Mouse (Mus musculus): ENCODE results near the gene Zdhhc19. TPM values are rescaled to one million over a fixed set of nuclear protein-coding genes. Genes with fewer than 3 reads are reported as not detected.

Zdhhc19 gene
- polyA plus RNA-seq, 1 experiment, result 0.42 TPM

- Histone ChIP-seq H3K36me3 (ENCODE audit: control insufficient read depth, insufficient read depth, low read length) (no peaks in the 10 kb centered on the region), H3K27me3 (ENCODE audit: control insufficient read depth, insufficient read depth, low read length) (no peaks in the 10 kb centered on the region), H3K4me3 (ENCODE audit: low read depth, low read length) (no peak overlapping the region), H3K27ac (ENCODE audit: insufficient read depth, low read depth, low read length) (no peak overlapping the region), H3K4me1 (ENCODE audit: control insufficient read depth, insufficient read depth, insufficient read length, low read length) (peaks cover 6% of the 10 kb centered on the region; the same call in 1 of the 2 replicates)
- no peak for TF ChIP-seq POLR2A (IDR thresholded peaks at IDR 0.05; ENCODE audit: low read depth, low read length)
- no peak for TF ChIP-seq CTCF (IDR thresholded peaks at IDR 0.05; ENCODE audit: extremely low read depth, insufficient read length, insufficient replicate concordance, low read depth, low read length)
- WGBS, result 84% methylated on average over 12 of the region's 12 CpGs
These were observed 6.7 kb downstream of the Zdhhc19 start for GRCm38 (mm10) chr16:32502621-32503335.

GRCm38 (mm10) chr16:32503633-32504032 is 7.6 kb downstream of the Zdhhc19 start:
- 27% methylated on average over 6 of the region's 6 CpGs for WGBS
- no peaks in the 10 kb centered on the region for H3K36me3 ChIP-seq (ENCODE audit: control insufficient read depth, insufficient read depth, low read length)
- no peak for TF ChIP-seq POLR2A (IDR thresholded peaks at IDR 0.05; ENCODE audit: low read depth, low read length)
- TF ChIP-seq CTCF (IDR thresholded peaks at IDR 0.05; ENCODE audit: extremely low read depth, insufficient read length, insufficient replicate concordance, low read depth, low read length), result no peak
- no peak overlapping the region for H3K4me3 ChIP-seq (ENCODE audit: low read depth, low read length)
- H3K27me3 ChIP-seq (ENCODE audit: control insufficient read depth, insufficient read depth, low read length), result no peaks in the 10 kb centered on the region
- no peak overlapping the region for H3K27ac ChIP-seq (ENCODE audit: insufficient read depth, low read depth, low read length)
- peaks cover 9% of the 10 kb centered on the region; the same call in 1 of the 2 replicates for H3K4me1 ChIP-seq (ENCODE audit: control insufficient read depth, insufficient read depth, insufficient read length, low read length)

GRCm38 (mm10) chr16:32506298-32506697 is 10.2 kb downstream of the Zdhhc19 start:
- no peaks in the 10 kb centered on the region for H3K27me3 ChIP-seq (ENCODE audit: control insufficient read depth, insufficient read depth, low read length)
- TF ChIP-seq POLR2A (IDR thresholded peaks at IDR 0.05; ENCODE audit: low read depth, low read length), result no peak
- TF ChIP-seq CTCF (IDR thresholded peaks at IDR 0.05; ENCODE audit: extremely low read depth, insufficient read length, insufficient replicate concordance, low read depth, low read length), result no peak
- H3K4me1 ChIP-seq (ENCODE audit: control insufficient read depth, insufficient read depth, insufficient read length, low read length), result peaks cover 22% of the 10 kb centered on the region
- H3K36me3 ChIP-seq (ENCODE audit: control insufficient read depth, insufficient read depth, low read length), result no peaks in the 10 kb centered on the region
- WGBS, result 94% methylated on average over 8 of the region's 8 CpGs
- H3K27ac ChIP-seq (ENCODE audit: insufficient read depth, low read depth, low read length), result no peak overlapping the region
- H3K4me3 ChIP-seq (ENCODE audit: low read depth, low read length), result no peak overlapping the region

- Histone ChIP-seq H3K4me1 (ENCODE audit: control insufficient read depth, insufficient read depth, insufficient read length, low read length) (peaks cover 22% of the 10 kb centered on the region), H3K27ac (ENCODE audit: insufficient read depth, low read depth, low read length) (no peak overlapping the region), H3K36me3 (ENCODE audit: control insufficient read depth, insufficient read depth, low read length) (no peaks in the 10 kb centered on the region), H3K4me3 (ENCODE audit: low read depth, low read length) (no peak overlapping the region), H3K27me3 (ENCODE audit: control insufficient read depth, insufficient read depth, low read length) (no peaks in the 10 kb centered on the region)
- TF ChIP-seq POLR2A (IDR thresholded peaks at IDR 0.05; ENCODE audit: low read depth, low read length) (no peak), CTCF (IDR thresholded peaks at IDR 0.05; ENCODE audit: extremely low read depth, insufficient read length, insufficient replicate concordance, low read depth, low read length) (no peak)
- 82% methylated on average over 7 of the region's 7 CpGs for WGBS
These were observed 10.8 kb downstream of the Zdhhc19 start for GRCm38 (mm10) chr16:32506868-32507267.

- Histone ChIP-seq H3K4me3 (ENCODE audit: low read depth, low read length) (no peak overlapping the region), H3K4me1 (ENCODE audit: control insufficient read depth, insufficient read depth, insufficient read length, low read length) (peaks cover 22% of the 10 kb centered on the region), H3K27me3 (ENCODE audit: control insufficient read depth, insufficient read depth, low read length) (no peaks in the 10 kb centered on the region), H3K27ac (ENCODE audit: insufficient read depth, low read depth, low read length) (no peak overlapping the region), H3K36me3 (ENCODE audit: control insufficient read depth, insufficient read depth, low read length) (no peaks in the 10 kb centered on the region)
- no peak for TF ChIP-seq POLR2A (IDR thresholded peaks at IDR 0.05; ENCODE audit: low read depth, low read length)
- peak; percentile 91 for TF ChIP-seq CTCF (IDR thresholded peaks at IDR 0.05; ENCODE audit: extremely low read depth, insufficient read length, insufficient replicate concordance, low read depth, low read length)
- WGBS, result 20% methylated on average over 9 of the region's 9 CpGs
These were observed 11.3 kb downstream of the Zdhhc19 start for GRCm38 (mm10) chr16:32507407-32507806.

- H3K4me1 ChIP-seq (ENCODE audit: control insufficient read depth, insufficient read depth, insufficient read length, low read length), result peaks cover 22% of the 10 kb centered on the region
- 57% methylated on average over 5 of the region's 5 CpGs for WGBS
These were observed 12.0 kb downstream of the Zdhhc19 start for GRCm38 (mm10) chr16:32508035-32508434.

GRCm38 (mm10) chr16:32508506-32509065 is 12.5 kb downstream of the Zdhhc19 start:
- no peak for TF ChIP-seq CTCF (IDR thresholded peaks at IDR 0.05; ENCODE audit: extremely low read depth, insufficient read length, insufficient replicate concordance, low read depth, low read length)
- no peak for TF ChIP-seq POLR2A (IDR thresholded peaks at IDR 0.05; ENCODE audit: low read depth, low read length)
- Histone ChIP-seq H3K4me3 (ENCODE audit: low read depth, low read length) (no peak overlapping the region), H3K27me3 (ENCODE audit: control insufficient read depth, insufficient read depth, low read length) (no peaks in the 10 kb centered on the region), H3K36me3 (ENCODE audit: control insufficient read depth, insufficient read depth, low read length) (no peaks in the 10 kb centered on the region), H3K4me1 (ENCODE audit: control insufficient read depth, insufficient read depth, insufficient read length, low read length) (peaks cover 22% of the 10 kb centered on the region), H3K27ac (ENCODE audit: insufficient read depth, low read depth, low read length) (no peak overlapping the region)
- WGBS, result 26% methylated on average over 3 of the region's 3 CpGs

More at GRCm38 (mm10) chr16:32508035-32508434, 12.0 kb downstream of the Zdhhc19 start:
- Histone ChIP-seq H3K36me3 (ENCODE audit: control insufficient read depth, insufficient read depth, low read length) (no peaks in the 10 kb centered on the region), H3K4me3 (ENCODE audit: low read depth, low read length) (no peak overlapping the region), H3K27me3 (ENCODE audit: control insufficient read depth, insufficient read depth, low read length) (no peaks in the 10 kb centered on the region), H3K27ac (ENCODE audit: insufficient read depth, low read depth, low read length) (no peak overlapping the region)
- no peak for TF ChIP-seq POLR2A (IDR thresholded peaks at IDR 0.05; ENCODE audit: low read depth, low read length)
- TF ChIP-seq CTCF (IDR thresholded peaks at IDR 0.05; ENCODE audit: extremely low read depth, insufficient read length, insufficient replicate concordance, low read depth, low read length), result no peak

Data from small intestine, adult 2 months (tissue).